Mouse (Mus musculus) frontal cortex, adult 2 months (tissue): ENCODE measurements around the gene Htra1. TPM values are rescaled to one million over a fixed set of nuclear protein-coding genes. Genes with fewer than 3 reads are reported as not detected.

Source experiments
- DNase-seq, 2 experiments: peaks; one replicate each; pipeline ENCODE4 v3.0.0; 2022; ENCODE audit warnings: low spot score in 1 of 2; ENCODE audit errors: extremely low spot score in 1 of 2
- polyA plus RNA-seq: library from polyadenylated mRNA; depleted of rRNA; stranded (reverse); fragments of >200 nt; gene quantifications from 2 replicates; pipeline ENCODE4 v1.2.3, GENCODE M21; 2012

Htra1 gene
- polyA plus RNA-seq, 1 experiment, result 172 TPM

DNA sequence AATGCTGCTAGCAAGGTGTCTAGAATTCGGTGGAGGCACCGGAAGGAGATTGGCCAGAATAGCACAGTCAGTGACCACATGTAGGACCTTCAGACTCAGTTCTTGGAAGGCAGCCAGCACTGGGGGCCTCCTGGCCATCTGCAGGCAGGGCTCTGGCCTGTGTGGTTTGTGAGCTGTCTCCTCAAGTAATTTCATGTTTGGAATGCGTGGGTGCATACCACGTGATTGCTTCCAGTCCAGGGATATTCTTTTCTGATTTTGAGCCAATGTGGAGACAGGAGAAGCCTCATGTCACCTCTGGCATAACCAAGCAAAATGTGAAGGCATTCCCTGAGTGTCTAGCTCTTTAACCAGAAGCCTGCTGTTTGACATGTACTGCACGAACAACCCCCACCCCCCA, 28.8 kb downstream of the Htra1 start:
- peak in 1 of 2 experiments; percentile 47 for DNase-seq

DNA sequence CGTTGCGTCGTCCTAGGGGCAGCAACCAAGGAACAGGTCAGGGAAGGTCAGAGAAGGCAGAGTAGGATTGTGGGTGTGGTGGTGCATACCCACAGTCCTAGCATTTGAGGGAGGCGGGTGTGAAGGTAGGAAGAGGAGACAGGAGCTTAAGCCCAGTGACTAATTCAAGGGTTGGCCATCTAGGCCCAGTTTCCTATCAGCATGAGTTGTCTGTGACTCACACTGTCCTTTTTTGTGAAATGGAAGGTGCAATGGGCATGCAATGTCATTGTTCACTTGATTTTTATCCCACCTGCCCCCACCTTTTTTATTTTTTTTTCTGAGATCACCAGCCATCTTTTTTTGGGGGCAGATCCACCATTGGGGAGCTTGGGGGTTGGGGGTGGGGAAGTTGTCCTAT, 29.5 kb downstream of the Htra1 start:
- no peak for DNase-seq

DNA sequence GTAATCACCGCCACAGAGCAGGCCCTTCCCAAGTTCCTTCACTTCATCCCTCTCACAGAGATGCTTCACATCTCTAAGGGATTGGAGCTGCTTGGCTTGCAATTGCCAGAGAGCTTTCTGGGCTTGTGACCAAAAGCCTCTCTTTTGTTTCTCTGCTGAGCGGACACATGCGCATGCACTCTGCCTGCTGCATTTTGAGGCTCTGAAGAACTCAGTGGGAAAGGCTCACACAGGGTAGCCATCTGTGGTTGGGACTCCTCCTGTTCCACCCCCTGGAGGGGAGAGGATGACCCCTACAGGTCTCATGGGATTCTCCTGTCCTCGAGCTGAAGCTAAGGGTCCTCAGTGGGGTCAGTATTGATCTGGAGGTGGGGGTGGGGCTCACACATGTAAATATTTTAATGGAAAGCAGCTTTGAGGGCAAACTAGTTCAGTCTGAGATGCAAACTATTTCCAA, 30.0 kb downstream of the Htra1 start:
- DNase-seq, result peak; percentile 53 to 68

DNA sequence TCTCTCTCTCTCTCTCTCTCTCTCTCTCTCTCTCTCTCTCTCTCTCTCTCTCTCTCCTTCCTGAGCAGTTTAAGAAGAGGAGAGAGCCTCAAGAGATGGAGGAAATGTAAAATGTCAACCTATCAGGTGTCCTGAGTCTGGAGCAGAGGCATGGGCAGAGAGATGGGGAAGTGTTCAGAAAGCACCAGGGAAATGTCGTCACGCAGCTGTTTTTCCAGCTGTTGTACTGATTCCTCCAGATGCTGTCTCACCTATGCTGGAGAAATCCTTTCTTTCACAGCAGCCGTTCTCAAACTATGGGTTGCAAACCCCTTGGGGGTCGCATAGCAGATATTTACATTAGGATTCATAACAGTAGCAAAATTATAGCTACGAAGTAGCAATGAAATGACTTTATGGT, 30.5 kb downstream of the Htra1 start:
- DNase-seq, result no peak

DNA sequence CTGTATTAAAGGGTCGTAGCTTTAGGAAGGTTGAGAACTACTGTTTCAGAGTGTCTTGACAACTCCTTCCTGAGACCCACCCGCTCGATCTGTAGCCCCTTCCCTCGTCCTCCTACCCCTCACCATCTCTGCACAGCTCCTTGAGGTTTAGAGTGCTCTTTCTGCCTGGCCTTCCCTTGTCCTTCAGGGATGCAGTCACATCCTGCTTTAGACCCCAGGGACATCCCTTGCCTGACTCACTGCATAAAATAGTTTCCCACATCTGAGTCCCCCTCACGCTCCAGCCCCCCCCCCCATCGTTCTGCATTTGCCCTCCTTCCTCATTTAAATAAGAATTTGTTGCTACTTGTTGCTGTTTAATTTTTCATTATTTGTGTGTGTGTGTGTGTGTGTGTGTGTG, 31.0 kb downstream of the Htra1 start:
- DNase-seq, result no peak

DNA sequence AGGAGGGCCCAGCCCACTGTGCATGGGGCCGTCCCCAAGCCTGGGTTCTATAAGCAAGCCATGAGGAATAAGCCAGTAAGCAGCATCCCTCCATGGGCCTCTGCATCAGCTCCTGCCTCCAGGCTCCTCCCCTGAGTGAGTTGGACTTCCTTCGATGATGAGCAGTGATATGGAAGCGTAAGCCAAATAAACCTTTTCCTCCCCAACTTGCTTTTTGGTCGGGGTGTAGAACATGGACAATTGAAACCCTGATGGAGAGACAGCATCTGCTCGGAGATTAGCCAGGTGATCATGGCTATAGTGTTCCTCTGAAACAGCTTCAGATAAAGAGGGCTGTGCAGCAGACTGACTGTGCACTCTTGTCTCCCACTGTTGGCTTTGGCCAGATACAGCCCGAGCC, 32.0 kb downstream of the Htra1 start:
- no peak for DNase-seq

DNA sequence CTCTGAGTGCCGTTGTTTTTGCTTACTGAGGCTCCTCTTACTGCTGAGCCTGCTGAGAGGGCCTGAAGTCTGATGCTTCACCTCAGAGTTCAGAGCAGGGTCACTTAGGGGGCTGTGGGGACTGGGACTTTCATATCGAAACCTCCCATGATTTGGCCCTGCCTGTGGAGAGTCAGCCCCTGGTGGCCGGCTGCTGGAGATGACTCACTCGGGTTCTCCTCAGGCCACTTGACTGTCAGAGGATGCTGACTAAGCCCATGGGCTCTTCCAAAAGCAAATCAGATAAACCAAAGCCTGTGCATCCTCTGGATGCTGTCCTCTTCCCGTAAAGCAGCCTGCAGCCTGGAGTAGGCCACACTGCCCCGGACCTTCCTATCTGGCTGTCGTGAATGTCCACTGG, 32.6 kb downstream of the Htra1 start:
- DNase-seq, result peak in 1 of 2 experiments; percentile 25

DNA sequence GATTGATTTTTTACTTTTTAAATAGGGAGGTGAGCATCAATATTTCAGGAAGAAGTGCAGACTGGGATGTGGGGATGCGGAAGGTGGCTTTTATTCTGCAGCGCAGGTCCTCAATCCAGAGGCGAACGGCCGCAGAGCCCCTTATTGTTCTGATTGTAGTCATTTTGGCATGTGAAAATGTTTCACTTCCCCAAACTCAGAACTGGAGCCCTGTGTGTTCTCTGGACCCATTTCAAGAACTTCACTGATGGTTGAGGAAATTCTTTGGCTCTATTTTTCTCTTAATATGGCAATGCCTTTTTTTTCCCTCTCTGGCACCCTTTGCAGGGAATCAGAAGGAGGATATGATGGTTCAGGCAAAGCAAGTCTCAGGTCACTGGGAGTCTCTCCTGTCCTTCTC, 33.2 kb downstream of the Htra1 start:
- DNase-seq, result no peak

DNA sequence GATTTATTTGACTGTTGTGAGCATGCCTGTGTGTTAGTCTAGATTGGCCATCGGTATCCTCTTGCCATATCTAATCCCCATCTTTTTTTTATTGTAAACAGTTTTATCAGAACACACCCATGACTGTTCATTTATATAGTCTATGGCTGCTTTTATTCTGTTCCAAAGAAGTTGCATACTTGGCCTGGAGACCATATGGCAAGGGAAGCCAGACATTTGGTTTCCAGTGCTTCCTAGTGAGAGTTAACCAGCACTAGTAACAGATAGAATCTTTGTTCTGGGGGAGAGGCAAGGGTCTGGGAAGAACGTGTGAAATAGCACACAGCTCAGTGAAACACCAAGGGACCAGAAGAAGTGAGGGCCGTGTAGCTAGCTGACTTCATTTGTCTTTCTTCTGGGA, 33.6 kb downstream of the Htra1 start:
- DNase-seq, result no peak

DNA sequence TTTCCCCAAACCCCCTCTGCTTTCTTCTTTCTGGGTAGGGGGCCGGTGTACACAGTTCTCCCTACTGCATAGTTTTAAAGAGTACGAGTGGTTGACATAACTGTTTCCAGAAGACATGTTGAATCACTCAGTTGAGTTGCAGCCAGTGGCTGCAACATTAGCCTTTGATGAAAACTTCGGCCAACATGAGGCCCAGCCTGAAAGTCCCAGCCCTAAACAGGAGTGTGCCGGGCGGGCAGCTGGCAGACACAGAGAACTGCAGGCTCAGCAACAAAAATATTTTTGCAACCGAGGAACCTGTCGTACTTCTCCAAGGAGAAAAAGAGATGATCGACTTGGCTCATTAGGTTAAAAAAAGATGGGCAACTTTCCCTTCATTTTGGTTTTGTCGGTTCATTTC, 36.9 kb downstream of the Htra1 start:
- no peak for DNase-seq

DNA sequence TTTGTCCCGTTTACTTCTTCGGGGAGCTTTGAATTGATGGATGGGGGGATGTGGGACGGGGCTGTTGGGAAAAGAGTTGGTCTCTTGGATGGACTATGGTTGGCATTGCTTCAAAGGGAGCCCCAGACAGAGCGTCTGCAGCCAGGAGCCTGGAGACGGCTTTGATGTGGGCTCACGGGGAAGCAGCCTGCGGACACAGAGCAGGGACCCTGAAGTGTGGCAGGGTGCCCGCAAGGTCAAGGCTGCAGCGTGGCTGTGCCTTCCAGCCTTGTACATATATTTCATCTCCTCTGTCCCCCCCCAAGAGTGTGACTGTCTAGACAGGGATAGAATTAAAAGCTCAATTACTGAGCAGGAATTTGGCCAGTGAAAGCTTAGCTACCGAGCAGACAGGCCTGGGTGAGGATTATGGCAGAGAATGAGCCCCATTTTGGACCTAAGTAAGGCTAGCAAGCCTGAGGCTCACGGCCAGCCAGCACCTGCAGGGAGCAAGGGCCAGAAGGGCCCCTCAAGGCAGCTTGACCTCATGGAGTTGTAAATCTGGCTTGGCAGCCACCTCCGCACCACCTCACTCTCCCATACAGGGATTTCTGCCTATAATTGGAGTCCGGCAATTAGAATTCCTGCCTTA, 40.5 kb downstream of the Htra1 start:
- DNase-seq, result no peak

DNA sequence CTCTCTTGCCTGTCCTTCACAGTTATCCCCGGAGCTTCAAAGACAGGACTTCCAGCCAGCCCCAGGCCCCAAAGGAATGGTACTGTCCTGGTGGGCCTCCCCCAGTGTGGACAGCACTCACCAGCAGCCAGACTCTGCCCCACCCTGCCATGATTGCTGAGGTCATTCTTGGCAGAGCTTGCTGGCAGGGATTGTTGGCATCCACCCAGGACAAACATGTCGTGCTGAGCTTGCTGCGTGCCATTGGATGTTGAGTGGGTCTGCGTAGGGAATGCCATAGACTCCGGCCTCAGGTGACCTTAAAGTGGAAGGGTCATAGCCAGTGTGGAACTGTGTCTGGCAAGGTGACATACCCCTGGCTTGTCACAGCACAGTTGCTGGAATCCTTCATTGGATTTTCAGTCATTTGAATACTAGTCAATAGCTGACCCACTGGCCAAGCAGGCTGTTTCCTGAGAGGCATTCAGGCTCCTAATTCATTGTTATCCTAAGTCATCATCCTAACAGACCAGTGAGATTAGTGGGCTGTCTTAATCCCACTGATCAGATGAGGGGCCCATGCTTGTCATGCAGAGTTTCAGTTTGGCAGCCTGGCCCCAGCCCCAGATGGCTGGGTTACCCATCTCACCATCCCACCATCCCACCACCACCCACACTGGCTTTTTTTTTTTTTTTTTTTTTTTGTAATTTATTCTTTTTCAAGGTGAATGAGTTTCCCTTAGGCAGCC, 42.0 kb downstream of the Htra1 start:
- peak; percentile 52 to 73 for DNase-seq

DNA sequence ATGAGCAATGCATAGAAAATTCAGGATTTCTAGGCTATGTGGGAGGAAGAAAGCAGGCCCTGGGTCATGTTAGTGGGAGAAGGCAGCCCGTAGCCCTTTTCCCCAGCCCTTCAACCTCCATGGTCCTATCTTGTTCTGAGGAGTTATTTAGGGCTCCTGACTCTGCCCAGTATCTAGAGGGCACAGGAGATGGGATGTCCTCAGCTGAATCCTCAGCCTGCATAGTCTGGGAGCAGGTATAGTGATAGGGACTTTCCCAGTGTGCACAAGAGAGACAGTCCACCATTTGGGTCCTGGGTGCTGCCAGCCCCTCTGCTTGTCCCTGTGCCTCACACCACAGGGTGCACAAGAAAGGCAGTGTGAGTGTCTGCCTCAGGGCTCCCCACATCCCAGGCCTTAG, 42.6 kb downstream of the Htra1 start:
- no peak for DNase-seq

DNA sequence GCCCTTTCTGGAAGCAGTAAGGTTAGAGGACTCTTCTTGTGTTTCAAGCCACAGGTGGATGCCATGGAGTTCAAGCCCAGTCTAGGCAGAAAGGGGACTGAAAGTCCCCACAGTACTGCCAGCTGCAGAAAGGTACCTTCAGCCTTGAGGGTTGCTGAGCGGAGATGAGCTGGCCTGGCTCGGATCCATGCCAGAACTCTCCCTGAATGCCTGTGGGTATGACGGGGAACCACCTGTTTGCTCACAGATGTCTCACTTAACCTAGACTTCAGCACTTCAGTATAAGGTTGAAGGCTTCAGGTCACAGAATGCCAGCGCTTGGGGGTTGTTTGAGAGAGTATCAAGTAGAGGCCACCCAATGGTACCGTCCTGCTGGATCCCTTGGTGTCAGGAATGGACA, 44.2 kb downstream of the Htra1 start:
- no peak for DNase-seq

DNA sequence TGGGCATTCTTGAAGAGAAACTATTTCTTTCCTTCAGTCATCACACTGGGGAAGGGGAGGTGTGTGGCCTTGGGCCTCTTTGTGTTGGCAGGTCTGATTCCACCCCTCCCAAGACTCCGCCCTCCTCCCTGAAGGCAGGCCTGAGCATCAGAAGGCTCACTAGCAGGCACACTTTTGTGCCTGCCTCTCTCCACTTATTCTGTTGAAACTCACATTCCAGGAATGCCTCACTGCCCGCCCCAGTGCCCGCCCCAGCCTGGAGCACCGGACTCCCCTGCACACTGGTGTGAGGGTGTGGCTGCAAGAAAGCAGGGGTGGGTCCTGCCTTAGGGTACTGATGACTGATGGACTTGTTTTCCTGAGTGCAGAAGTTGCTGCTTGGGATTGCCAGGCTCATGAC, 46.5 kb downstream of the Htra1 start:
- DNase-seq, result no peak

DNA sequence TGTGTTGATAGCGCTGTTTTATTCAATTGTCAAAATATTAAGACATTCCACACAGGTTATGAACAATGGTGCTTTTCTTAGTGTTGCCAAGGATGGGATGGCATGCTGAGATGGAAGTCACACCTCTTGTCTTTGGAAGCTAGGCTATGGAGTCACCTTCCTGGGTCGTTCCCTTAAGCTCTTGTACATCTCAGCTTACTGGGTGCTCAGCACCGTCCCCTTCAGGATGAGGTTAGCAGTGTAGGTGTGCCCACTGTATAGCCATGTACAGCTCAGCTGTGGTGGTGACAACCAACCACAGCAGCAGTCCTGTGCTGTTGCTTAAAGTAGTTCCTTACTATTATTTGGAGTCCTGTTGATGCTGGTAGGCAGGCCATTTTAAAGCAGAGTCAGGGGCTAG, 47.0 kb downstream of the Htra1 start:
- DNase-seq, result no peak

DNA sequence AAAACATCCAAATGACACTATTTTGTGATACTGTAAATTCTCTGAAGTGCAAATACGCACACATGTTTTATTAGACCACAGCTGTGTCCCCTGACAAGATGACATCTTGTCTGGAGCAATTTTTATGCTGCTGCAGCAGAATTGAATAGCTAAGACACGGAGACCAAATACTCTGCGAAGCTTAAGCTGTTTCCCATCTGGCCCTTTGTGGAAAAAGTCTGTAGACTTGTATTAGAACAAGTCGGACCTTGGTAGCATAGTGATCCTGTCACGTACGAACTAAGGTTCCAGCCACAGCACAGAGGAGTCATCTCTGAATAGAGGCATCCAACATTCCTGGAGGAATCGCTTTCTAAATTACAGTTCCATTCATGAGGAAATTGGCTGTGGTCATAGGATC, 48.4 kb downstream of the Htra1 start:
- DNase-seq, result no peak

DNA sequence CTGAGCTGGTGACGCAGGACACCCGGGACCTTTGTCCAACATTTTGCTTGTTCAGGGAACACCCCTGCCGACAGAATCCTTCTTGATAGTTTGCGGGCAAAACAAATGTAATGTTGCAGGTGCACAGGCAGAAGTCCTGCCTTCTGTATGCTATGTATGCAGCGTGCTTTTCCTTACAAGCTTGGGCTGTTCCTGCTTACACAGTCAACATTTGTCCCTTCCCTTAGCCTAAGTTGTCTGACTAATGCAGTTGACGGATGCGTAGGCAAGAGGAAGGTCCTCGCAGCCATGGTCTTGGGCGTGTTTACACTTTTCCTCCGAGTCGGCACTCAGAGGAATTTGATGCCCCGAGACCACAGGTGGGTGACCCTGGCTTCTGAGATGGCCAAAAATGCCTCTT, 49.3 kb downstream of the Htra1 start:
- no peak for DNase-seq

DNA sequence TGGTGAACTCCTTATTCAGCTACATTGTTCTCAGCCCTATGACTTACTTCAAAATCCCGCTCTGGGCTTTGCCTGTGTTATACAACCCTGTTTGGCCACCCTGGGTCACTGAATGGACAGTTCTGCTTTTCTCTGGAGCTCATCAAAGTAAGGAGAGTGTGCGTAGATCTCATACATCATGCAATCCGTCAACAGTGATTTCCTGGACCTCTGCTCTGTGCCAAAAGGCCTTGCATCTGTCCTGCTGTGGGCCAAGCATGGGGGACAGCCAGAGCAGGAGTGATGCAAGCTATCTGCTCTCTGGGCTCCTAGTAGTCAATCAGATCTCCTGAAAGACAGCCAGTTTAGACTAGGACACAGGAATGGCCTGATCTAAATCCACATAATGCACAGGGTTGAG, 49.8 kb downstream of the Htra1 start:
- no peak for DNase-seq

DNA sequence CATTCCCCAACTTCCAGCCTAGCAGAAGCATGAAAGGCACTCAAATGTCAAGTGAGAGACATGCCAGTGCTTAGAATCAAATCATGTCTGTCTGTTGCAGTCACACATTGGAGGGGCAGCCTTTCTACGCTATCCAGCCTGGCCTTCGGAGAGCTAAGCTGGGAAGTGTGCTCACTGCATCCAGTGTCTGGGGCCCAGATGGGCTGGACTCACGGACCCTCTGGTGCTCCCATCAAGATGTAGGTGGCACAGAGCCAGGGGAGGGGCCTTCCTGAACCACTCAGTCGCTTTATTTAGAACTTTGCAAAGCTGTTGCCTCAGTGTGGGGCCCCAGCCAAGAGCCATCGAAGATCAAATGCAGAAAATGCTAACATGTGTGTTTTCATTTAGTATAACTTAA, 52.2 kb downstream of the Htra1 start:
- no peak for DNase-seq

DNA sequence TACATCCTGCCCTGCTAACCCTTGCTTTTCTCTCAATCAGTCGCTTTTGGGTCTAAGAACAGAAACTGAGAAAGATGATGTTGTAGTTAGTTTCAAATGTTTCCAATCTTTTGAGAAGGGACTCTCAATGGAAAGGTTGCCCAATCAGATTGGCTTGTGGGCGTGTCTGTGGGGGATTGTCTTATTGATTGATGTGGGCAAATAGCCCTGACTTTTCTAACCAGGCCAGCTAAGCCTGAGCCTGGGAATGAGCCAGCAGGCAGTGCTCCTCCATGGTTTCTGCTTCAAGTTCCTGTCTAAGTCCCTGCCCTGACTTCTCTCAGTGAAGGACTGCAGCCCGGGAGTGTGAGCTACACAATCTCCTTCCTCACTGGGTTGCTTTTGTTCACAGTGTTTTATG, 53.5 kb downstream of the Htra1 start:
- no peak for DNase-seq

DNA sequence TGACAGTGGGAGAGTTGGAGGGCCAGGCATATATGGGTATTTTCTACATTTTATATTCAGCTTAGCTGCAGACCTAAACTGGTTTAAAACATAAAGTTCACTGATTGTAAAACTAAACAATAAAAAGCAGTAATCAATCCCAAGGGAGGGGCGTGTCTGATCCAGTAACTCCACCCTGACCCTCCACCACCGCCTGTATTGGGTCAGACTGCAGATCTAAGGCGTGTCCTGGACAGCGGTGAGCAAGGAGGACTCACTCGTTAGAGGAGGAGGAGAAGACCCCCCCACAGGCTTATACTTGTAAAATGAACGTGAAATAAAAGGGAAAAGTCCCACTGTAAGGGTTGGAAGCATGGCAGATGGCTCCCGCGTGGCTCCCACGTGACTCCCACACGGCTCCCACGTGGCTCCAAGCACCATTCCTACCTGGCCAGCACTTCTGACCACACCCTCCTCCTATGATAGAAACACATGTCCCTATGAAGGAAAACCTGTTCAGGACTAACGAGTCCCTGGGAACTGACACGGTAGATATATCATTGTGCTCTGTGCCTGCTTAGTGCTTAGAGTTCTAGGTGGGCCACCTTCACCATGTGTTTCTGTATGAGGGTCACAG, 55.4 kb downstream of the Htra1 start:
- DNase-seq, result no peak
